17 mouse cellular contexts compared by ENCODE assay signal in the genomic region with DNA sequence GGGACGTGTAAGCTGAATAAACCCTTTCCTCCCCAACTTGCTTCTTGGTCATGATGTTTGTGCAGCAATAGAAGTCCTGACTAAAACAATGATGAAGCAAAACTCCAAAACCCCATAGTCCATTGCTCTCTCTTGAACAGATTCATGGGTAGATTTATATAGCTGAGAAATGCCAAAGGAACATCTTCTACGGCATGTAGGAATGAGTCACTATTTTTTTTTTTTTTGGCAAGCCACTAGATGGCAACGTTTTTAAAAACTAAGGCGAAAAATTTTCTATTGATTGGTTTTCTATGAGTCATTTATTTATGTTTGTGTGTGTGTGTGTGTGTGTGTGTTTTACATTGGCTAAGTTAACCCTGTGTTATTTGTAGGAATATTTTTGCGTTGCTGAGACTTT.
"Had no signal": no experiment of that assay in that cellular context is flagged by ENCODE, and none has a peak within 500 bp of the region (broad histone marks: within the 10 kb centered on the region; RNA-seq: fewer than 3 reads in every experiment).

No protein-coding gene starts in this region.

- H3K4me3 ChIP-seq: kidney, embryonic 15.5 days; limb, embryonic 12.5 days; liver, embryonic 15.5 days; lung, embryonic 15.5 days; megakaryocyte, embryonic 14.5 days had no signal

- H3K4me2 ChIP-seq: kidney, embryonic 15.5 days; limb, embryonic 12.5 days; liver, embryonic 11.5 days; liver, embryonic 15.5 days; lung, embryonic 15.5 days; midbrain, embryonic 11.5 days had no signal

- H3K27ac ChIP-seq: kidney, embryonic 15.5 days; limb, embryonic 12.5 days; liver, embryonic 15.5 days; lung, embryonic 15.5 days; macrophage had no signal

- H3K4me1 ChIP-seq: kidney, embryonic 15.5 days; limb, embryonic 12.5 days; liver, embryonic 15.5 days had no signal

- DNase-seq: kidney, adult 18-20 months; kidney, postnatal 25 days; layer of hippocampus, postnatal 36 days; lung, postnatal 14 days; right cerebral cortex, postnatal 4 days; spleen, adult 18-20 months; thymus, adult 2 months; thymus, postnatal 25 days had no signal

- ATAC-seq: midbrain, embryonic 16.5 days had no signal

- H3K27me3 ChIP-seq: kidney, embryonic 15.5 days; limb, embryonic 12.5 days; liver, embryonic 15.5 days; lung, embryonic 15.5 days; megakaryocyte, embryonic 14.5 days had no signal

- H3K36me3 ChIP-seq: kidney, embryonic 15.5 days; limb, embryonic 12.5 days; liver, embryonic 15.5 days; lung, embryonic 15.5 days had no signal

- H3K9ac ChIP-seq: kidney, embryonic 15.5 days; limb, embryonic 12.5 days; liver, embryonic 15.5 days; lung, embryonic 15.5 days had no signal

- H3K9me3 ChIP-seq: kidney, embryonic 15.5 days; limb, embryonic 12.5 days; liver, embryonic 15.5 days; lung, embryonic 15.5 days; megakaryocyte, embryonic 14.5 days had no signal
